Mouse (Mus musculus) B cell, adult 2 months (primary cell): ENCODE measurements around the gene Ifitm1.
"Not testable (repeated sequence)": the region's sequence is repeated elsewhere in the genome, so short reads cannot be mapped to it uniquely, and the experiment has no call there.

Experiments
- DNase-seq, 2 experiments: peaks; one replicate each; pipeline ENCODE4 v3.0.0; 2022

Ifitm1 gene

DNA sequence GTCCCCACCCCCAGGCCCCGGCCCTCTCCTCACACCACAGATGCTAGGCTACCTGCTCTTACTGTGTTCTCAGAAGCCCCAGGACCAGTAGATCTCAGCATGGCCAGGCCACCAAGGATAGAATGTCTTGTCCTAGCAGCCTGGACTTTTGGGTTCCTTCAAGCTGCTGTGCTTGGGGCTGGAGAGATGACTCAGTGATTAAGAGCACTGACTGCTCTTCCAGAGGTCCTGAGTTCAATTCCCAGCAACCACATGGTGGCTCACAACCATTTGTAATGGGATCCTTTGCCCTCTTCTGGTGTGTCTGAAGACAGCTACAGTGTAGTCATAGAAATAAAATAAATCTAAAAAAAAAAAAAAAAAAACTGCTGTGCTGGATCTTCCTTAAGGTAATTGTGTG is 50.8 kb downstream of the Ifitm1 start, which contains the start of gene Ifitm6:
Ifitm6 (minus strand) TSS at position 101 of the 400 bp plus-strand sequence.
- DNase-seq = not testable (repeated sequence)

DNA sequence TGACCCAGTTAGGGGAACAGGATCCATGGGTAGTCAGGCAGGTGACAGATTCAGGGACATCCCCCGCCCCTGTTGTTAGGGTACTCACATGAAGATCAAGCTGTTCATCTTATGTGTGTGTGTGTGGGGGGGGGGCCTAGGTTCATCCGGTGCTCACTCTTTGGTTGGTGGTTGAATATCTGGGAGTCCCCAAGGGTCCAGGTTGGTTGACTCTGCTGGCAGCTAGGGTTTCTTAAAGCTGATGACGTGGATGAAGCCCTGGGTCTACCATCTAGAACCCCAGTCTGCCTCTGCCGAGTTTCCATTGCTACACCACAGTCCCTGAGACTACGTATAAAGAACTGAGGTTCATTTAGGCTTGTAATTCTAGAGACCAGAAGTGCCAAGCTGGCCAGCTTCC is 52.0 kb downstream of the Ifitm1 start:
- no peak for DNase-seq
